Mouse (Mus musculus) midbrain, embryonic 13.5 days (tissue): ENCODE measurements at regions not wholly inside any gene's neighbourhood (a gene's known extent, or its start where the extent isn't known, plus 50 kb on each side); places are given as distances from the start of the nearest gene placed in this dataset.

Source experiments
- ATAC-seq: fragments of 200-750 bp; cut with Nextera tagmentation; 2 replicates; pipeline ENCODE4 v1.8.0; 2017; ENCODE audit warnings: mild to moderate bottlenecking, moderate TSS enrichment, moderate library complexity
- H3K27ac ChIP-seq: fragments of 300-500 bp; sonication (generic); 2 replicates; pipeline ENCODE4 v1.5.1; 2015; ENCODE audit warnings: inconsistent platforms, mild to moderate bottlenecking, moderate library complexity
- H3K27me3 ChIP-seq: fragments of 300-500 bp; sonication (generic); 2 replicates; pipeline ENCODE4 v1.6.1; 2015; ENCODE audit warnings: mild to moderate bottlenecking, inconsistent platforms
- H3K36me3 ChIP-seq: fragments of 300-500 bp; sonication (generic); 2 replicates; pipeline ENCODE4 v1.6.1; 2015; ENCODE audit warnings: mild to moderate bottlenecking, inconsistent platforms
- H3K4me1 ChIP-seq: fragments of 300-500 bp; sonication (generic); replicated peaks from 2 replicates; pipeline ENCODE4 v1.6.1; 2015; ENCODE audit warnings: inconsistent platforms
- H3K4me2 ChIP-seq: fragments of 300-500 bp; sonication (generic); replicated peaks from 2 replicates; pipeline ENCODE4 v1.6.1; 2015; ENCODE audit warnings: moderate library complexity, mild to moderate bottlenecking, inconsistent platforms
- H3K4me3 ChIP-seq: fragments of 300-500 bp; sonication (generic); replicated peaks from 2 replicates; pipeline ENCODE4 v1.5.1; 2015; ENCODE audit warnings: mild to moderate bottlenecking, inconsistent platforms
- H3K9ac ChIP-seq: fragments of 300-500 bp; sonication (generic); replicated peaks from 2 replicates; pipeline ENCODE4 v1.6.1; 2015; ENCODE audit warnings: mild to moderate bottlenecking, inconsistent platforms
- H3K9me3 ChIP-seq: fragments of 300-500 bp; sonication (generic); 2 replicates; pipeline ENCODE4 v1.6.1; 2016; ENCODE audit warnings: mild to moderate bottlenecking, inconsistent platforms
- WGBS: fragments of 180-500 bp; shearing (Covaris S2); methylation state at CpG from one replicate; pipeline ENCODE4 v1.1.7; 2015; 5-methylcytosine and 5-hydroxymethylcytosine counted together

GRCm38 (mm10) chr15:56018141-56018540, 1459.3 kb downstream of the Slc22a22 start:
- no peaks in the 10 kb centered on the region for H3K4me1 ChIP-seq
- H3K4me2 ChIP-seq = no peak overlapping the region
- WGBS = 85% methylated on average over 1 of the region's 1 CpGs
- H3K9me3 ChIP-seq = no peaks in the 10 kb centered on the region
- H3K9ac ChIP-seq = no peak overlapping the region
- H3K27me3 ChIP-seq = no peaks in the 10 kb centered on the region
- H3K27ac ChIP-seq = no peak overlapping the region
- H3K36me3 ChIP-seq = no peaks in the 10 kb centered on the region
- ATAC-seq = no peak
- no peak overlapping the region for H3K4me3 ChIP-seq

- no peak for ATAC-seq
- Histone ChIP-seq H3K36me3 (no peaks in the 10 kb centered on the region), H3K9me3 (no peaks in the 10 kb centered on the region), H3K27ac (no peak overlapping the region), H3K9ac (no peak overlapping the region), H3K4me3 (no peak overlapping the region), H3K27me3 (no peaks in the 10 kb centered on the region), H3K4me2 (no peak overlapping the region), H3K4me1 (no peaks in the 10 kb centered on the region)
- WGBS = 96% methylated on average over 1 of the region's 1 CpGs
Measured at GRCm38 (mm10) chr15:56017561-56017960, 1459.9 kb downstream of the Slc22a22 start.

GRCm38 (mm10) chr15:56016070-56016469, 1461.4 kb downstream of the Slc22a22 start:
- no peaks in the 10 kb centered on the region for H3K27me3 ChIP-seq

GRCm38 (mm10) chr15:56014059-56014620, 1463.3 kb downstream of the Slc22a22 start:
- Histone ChIP-seq H3K4me3 (no peak overlapping the region), H3K36me3 (no peaks in the 10 kb centered on the region), H3K27ac (no peak overlapping the region), H3K27me3 (no peaks in the 10 kb centered on the region), H3K9me3 (no peaks in the 10 kb centered on the region), H3K4me2 (no peak overlapping the region), H3K4me1 (no peaks in the 10 kb centered on the region), H3K9ac (no peak overlapping the region)
- ATAC-seq = no peak
- 84% methylated on average over 8 of the region's 8 CpGs for WGBS

More at GRCm38 (mm10) chr15:56016070-56016469, 1461.4 kb downstream of the Slc22a22 start:
- 84% methylated on average over 1 of the region's 1 CpGs for WGBS
- ATAC-seq = no peak
- no peak overlapping the region for H3K9ac ChIP-seq
- no peaks in the 10 kb centered on the region for H3K36me3 ChIP-seq
- H3K4me1 ChIP-seq = no peaks in the 10 kb centered on the region
- no peak overlapping the region for H3K4me3 ChIP-seq
- no peak overlapping the region for H3K4me2 ChIP-seq
- no peak overlapping the region for H3K27ac ChIP-seq
- H3K9me3 ChIP-seq = no peaks in the 10 kb centered on the region

DNA sequence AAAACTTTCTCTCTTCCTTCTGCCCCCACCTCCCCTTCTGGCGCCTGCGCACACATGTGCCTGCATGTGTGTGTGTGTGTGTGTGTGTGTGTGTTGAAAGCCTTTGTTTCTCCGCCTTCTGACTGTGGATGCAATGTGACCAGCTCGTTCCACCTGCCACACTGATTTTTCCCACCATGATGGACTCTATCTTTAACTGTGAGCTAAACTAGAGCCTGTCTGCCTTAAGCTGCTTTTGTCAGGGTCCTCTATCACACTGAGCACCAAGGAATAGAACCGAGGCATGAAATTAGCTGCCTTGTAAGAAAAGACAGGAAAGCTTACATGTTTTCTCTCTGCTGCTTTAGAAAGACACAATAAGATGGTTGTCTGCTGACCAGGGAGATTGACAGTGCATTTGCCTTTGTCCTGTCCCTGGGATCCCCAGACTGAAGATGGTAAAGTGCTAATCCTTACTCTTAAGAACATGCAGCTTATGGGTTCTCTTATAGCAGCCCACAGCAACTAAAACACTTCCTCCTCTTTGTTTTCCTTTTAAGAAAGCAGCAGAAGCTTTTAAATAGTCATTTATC, 1468.7 kb downstream of the Slc22a22 start:
- no peaks in the 10 kb centered on the region for H3K4me1 ChIP-seq
- no peak overlapping the region for H3K4me3 ChIP-seq
- no peak overlapping the region for H3K4me2 ChIP-seq
- H3K27ac ChIP-seq = no peak overlapping the region
- no peak overlapping the region for H3K9ac ChIP-seq
- H3K27me3 ChIP-seq = no peaks in the 10 kb centered on the region
- peak; percentile 50; the same call in 1 of the 2 replicates for ATAC-seq
- no peaks in the 10 kb centered on the region for H3K36me3 ChIP-seq
- WGBS = 33% methylated on average over 5 of the region's 5 CpGs
- H3K9me3 ChIP-seq = no peaks in the 10 kb centered on the region

DNA sequence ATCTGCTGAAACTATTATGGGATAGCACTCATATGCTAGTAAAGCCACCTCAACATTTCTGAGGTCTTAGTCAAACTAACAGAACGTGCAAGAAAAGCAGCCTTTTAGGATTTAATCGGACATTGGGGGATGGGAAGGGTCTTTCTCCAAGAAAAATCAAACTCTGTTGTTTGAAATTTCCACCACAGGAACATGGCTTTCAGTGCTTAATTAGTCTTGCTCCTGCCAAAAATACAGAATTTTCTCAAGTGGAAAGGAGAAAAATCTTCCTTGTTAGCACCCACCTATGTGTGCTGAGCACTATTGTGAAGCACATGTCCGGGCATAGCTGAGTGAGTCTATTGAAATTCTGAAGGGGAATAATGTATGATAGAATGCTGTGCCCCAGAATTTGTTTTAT, 1470.0 kb downstream of the Slc22a22 start:
- H3K4me2 ChIP-seq = no peak overlapping the region
- H3K36me3 ChIP-seq = no peaks in the 10 kb centered on the region

DNA sequence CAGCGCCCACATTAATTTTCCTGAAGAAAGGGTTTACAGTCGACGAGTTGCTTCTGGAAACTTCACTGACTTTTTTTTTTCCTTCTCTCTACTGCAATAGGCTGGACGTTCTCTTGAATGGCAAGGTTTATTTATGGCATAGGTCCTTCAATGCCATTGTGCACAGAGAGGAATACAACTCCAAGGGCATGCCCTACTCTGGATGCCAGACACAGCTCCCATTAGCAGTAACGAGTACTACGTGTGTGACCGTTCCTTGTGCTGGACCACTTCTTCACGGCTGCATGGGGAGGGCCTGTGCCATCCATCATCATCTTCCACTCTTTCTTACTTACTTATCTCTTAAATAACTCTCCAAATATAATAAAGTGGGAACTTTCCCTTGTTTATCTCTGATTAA, 1472.1 kb downstream of the Slc22a22 start:
- 87% methylated on average over 8 of the region's 8 CpGs for WGBS
- Histone ChIP-seq H3K27ac (no peak overlapping the region), H3K4me3 (no peak overlapping the region), H3K4me1 (no peaks in the 10 kb centered on the region), H3K4me2 (no peak overlapping the region), H3K9me3 (no peaks in the 10 kb centered on the region), H3K36me3 (no peaks in the 10 kb centered on the region), H3K27me3 (no peaks in the 10 kb centered on the region), H3K9ac (no peak overlapping the region)
- no peak for ATAC-seq

More for the DNA sequence above, 1470.0 kb downstream of the Slc22a22 start:
- WGBS = 62% methylated on average over 3 of the region's 3 CpGs
- no peak overlapping the region for H3K27ac ChIP-seq
- H3K9ac ChIP-seq = no peak overlapping the region
- ATAC-seq = no peak
- no peaks in the 10 kb centered on the region for H3K9me3 ChIP-seq
- no peak overlapping the region for H3K4me3 ChIP-seq
- no peaks in the 10 kb centered on the region for H3K4me1 ChIP-seq
- no peaks in the 10 kb centered on the region for H3K27me3 ChIP-seq

- no peaks in the 10 kb centered on the region for H3K27me3 ChIP-seq
- H3K36me3 ChIP-seq = no peaks in the 10 kb centered on the region
- H3K27ac ChIP-seq = no peak overlapping the region
- H3K9me3 ChIP-seq = no peaks in the 10 kb centered on the region
- WGBS = 90% methylated on average over 3 of the region's 3 CpGs
- H3K4me1 ChIP-seq = no peaks in the 10 kb centered on the region
- H3K9ac ChIP-seq = no peak overlapping the region
- ATAC-seq = no peak
- no peak overlapping the region for H3K4me3 ChIP-seq
- no peak overlapping the region for H3K4me2 ChIP-seq
Measured at GRCm38 (mm10) chr15:56003921-56004320, 1473.5 kb downstream of the Slc22a22 start.

- no peak for ATAC-seq
- Histone ChIP-seq H3K4me1 (no peaks in the 10 kb centered on the region), H3K9ac (no peak overlapping the region), H3K4me2 (no peak overlapping the region), H3K27me3 (no peaks in the 10 kb centered on the region), H3K36me3 (no peaks in the 10 kb centered on the region), H3K9me3 (no peaks in the 10 kb centered on the region), H3K4me3 (no peak overlapping the region), H3K27ac (no peak overlapping the region)
- 92% methylated on average over 4 of the region's 4 CpGs for WGBS
Measured at GRCm38 (mm10) chr15:55999605-56000004, 1477.8 kb downstream of the Slc22a22 start.

GRCm38 (mm10) chr15:55997977-55998376, 1479.4 kb downstream of the Slc22a22 start:
- no peak for ATAC-seq
- Histone ChIP-seq H3K27ac (no peak overlapping the region), H3K4me2 (no peak overlapping the region), H3K9ac (no peak overlapping the region), H3K4me1 (no peaks in the 10 kb centered on the region), H3K4me3 (no peak overlapping the region), H3K36me3 (no peaks in the 10 kb centered on the region), H3K9me3 (no peaks in the 10 kb centered on the region), H3K27me3 (no peaks in the 10 kb centered on the region)
- WGBS = 82% methylated on average over 4 of the region's 4 CpGs

DNA sequence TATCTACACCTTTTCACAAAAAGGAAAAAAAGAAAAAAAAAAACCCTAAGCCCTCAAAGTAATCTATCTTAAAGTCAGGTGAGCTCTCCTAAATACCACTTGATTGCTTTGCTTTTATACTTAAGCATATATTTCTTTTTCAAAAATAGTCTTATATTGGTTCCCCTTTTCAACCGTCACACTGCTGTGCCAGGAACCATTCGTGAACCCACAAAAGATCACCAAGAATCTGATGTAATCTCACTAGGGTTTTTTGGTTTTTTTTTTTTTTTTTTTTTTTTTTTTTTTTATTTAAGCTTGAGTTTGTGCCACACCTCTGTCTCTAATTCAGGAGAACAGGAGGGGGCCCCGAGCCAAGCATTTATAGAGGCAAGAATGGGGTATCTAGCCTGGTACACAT, 1482.7 kb downstream of the Slc22a22 start:
- no peak overlapping the region for H3K4me2 ChIP-seq
- no peaks in the 10 kb centered on the region for H3K4me1 ChIP-seq
- WGBS = 81% methylated on average over 3 of the region's 3 CpGs
- no peaks in the 10 kb centered on the region for H3K27me3 ChIP-seq
- no peak overlapping the region for H3K27ac ChIP-seq
- H3K9me3 ChIP-seq = no peaks in the 10 kb centered on the region
- no peak for ATAC-seq
- no peaks in the 10 kb centered on the region for H3K36me3 ChIP-seq
- H3K4me3 ChIP-seq = no peak overlapping the region
- H3K9ac ChIP-seq = no peak overlapping the region

DNA sequence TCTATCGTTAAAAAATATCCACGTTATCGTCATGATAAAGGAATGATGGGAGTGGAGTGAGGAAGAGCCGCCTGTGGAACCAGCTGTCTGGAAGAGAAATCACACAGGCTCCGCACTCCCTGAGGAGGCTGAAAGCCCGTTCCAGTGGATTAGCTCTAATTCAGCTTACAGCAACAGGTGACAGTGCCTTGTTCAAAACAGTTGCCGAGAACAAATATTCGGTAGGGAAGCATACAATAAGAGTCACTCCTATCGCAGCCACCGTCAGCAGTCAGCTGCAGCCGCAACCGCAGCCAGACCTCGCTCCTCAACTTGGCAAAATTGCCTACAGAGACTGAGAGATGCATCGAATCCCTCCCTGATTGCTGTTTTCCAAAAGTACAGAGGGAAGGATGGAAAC, 1501.6 kb downstream of the Slc22a22 start:
- Histone ChIP-seq H3K4me2 (no peak overlapping the region), H3K36me3 (no peaks in the 10 kb centered on the region)

GRCm38 (mm10) chr15:55966780-55967179, 1510.6 kb downstream of the Slc22a22 start:
- Histone ChIP-seq H3K36me3 (no peaks in the 10 kb centered on the region), H3K9me3 (no peaks in the 10 kb centered on the region), H3K9ac (no peak overlapping the region), H3K4me3 (no peak overlapping the region), H3K27me3 (no peaks in the 10 kb centered on the region), H3K4me1 (no peaks in the 10 kb centered on the region), H3K27ac (no peak overlapping the region), H3K4me2 (no peak overlapping the region)
- peak; percentile 56; the same call in 1 of the 2 replicates for ATAC-seq
- WGBS = 30% methylated on average over 2 of the region's 2 CpGs

More for the DNA sequence above, 1501.6 kb downstream of the Slc22a22 start:
- WGBS = 48% methylated on average over 14 of the region's 14 CpGs
- ATAC-seq = no peak
- 0 out of 2 replicates have a peak, but pooled peaks cover 5% of the 10 kb centered on the region for H3K4me1 ChIP-seq
- no peaks in the 10 kb centered on the region for H3K9me3 ChIP-seq
- no peak overlapping the region for H3K4me3 ChIP-seq
- H3K27me3 ChIP-seq = no peaks in the 10 kb centered on the region
- no peak overlapping the region for H3K27ac ChIP-seq
- no peak overlapping the region for H3K9ac ChIP-seq
